Mouse (Mus musculus): ENCODE data around the gene Prkag3. TPM values are rescaled to one million over a fixed set of nuclear protein-coding genes. Genes with fewer than 3 reads are reported as not detected.

The Prkag3 gene
- polyA plus RNA-seq, 1 experiment from 2014 or later: not detected

DNA sequence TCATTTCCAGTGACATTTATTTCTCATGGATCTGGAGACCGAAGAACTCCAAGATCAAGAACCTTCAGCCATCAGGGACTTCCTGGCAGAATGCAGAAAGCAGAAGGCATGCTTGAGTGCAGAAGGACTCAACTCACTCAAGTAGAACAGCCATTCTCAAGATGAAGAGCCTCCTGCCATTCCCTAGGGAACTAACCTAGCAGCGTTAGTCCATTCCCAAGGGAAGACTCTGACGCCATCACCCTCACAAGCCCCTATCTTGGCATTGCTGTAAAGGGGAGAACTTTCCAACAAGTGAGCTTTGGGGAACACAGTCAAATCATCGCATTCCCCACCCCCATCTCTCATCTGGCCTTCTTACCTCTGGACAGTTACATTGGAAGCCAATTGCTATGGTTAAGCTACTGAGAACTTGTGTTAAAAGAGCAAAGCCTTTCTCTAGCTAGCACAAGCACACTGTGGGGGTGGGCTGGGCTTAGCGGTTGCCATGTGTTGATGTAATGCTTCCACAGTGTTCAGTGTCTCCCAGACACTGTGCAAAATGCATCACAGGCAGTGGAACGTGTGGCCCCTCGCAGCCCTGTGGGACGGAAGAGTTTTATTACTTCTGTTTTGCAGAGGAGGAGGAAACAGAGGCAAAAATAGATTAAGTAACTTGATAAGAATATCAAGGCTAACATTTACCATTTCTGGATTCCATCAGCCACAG is 4.4 kb upstream of the Prkag3 start:
- peaks cover 4% of the 10 kb centered on the region; the same call in 1 of the 2 replicates for H3K4me1 ChIP-seq (replicated peaks)
- no peak overlapping the region for H3K4me2 ChIP-seq
- peaks cover 12% of the 10 kb centered on the region for H3K27me3 ChIP-seq
- ATAC-seq (ENCODE audit: low read depth): no peak
- H3K9ac ChIP-seq: no peak overlapping the region
- no peak overlapping the region for H3K27ac ChIP-seq (replicated peaks)
- WGBS: 87% methylated on average over 8 of the region's 8 CpGs
- H3K9me3 ChIP-seq: no peaks in the 10 kb centered on the region
- H3K4me3 ChIP-seq: no peak overlapping the region
- no peaks in the 10 kb centered on the region for H3K36me3 ChIP-seq

DNA sequence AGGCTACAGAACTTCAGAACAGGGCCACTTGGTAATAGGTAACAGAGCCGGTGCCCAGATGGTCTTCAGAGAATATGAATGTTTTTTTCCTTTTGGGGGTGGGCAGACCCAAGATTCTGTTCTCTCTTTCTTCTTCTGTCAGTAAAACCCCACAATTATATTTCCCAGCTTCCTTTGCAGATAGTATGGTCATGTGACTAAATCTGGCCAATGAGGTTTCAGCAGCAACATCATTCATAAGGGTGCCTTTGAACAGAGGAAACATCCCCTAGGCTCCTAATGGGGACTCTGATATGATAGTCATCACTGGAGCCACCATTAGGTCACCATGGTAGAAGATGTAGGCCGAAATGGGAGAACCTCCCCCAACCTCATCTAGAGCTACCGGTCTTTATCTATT is 3.8 kb upstream of the Prkag3 start:
- no peak for ATAC-seq (ENCODE audit: low read depth)
- no peak overlapping the region for H3K4me3 ChIP-seq
- 97% methylated on average over 3 of the region's 3 CpGs for WGBS

DNA sequence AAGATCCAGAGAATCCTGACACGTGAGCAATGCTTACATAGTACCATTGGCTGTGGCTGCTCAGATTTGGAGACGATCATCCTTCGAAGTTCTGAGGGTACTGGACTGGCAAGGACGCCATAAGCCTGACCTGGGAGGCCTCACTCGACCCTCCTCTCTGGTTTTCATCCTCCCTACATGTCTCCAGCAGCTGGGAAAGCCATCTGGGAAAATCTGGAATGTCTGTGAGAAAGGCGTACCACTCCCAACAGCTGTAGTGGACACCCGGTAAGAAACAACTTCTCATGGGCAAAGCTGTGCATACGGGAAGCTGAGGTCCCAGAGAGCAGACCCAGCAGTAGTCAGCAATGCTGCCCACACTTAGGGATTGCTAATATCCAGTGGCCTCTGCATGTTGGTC is 3.1 kb upstream of the Prkag3 start:
- Histone ChIP-seq H3K36me3 (no peaks in the 10 kb centered on the region), H3K27me3 (peaks cover 21% of the 10 kb centered on the region), H3K9ac (no peak overlapping the region), H3K4me3 (no peak overlapping the region), H3K27ac (replicated peaks) (no peak overlapping the region), H3K4me2 (no peak overlapping the region), H3K4me1 (replicated peaks) (peaks cover 5% of the 10 kb centered on the region; the same call in 1 of the 2 replicates), H3K9me3 (no peaks in the 10 kb centered on the region)
- WGBS: 83% methylated on average over 8 of the region's 8 CpGs
- no peak for ATAC-seq (ENCODE audit: low read depth)

More for the DNA sequence above, 3.8 kb upstream of the Prkag3 start:
- H3K36me3 ChIP-seq: no peaks in the 10 kb centered on the region
- no peaks in the 10 kb centered on the region for H3K9me3 ChIP-seq
- H3K27ac ChIP-seq (replicated peaks): no peak overlapping the region
- H3K27me3 ChIP-seq: peaks cover 14% of the 10 kb centered on the region
- H3K4me2 ChIP-seq: no peak overlapping the region
- H3K4me1 ChIP-seq (replicated peaks): peaks cover 5% of the 10 kb centered on the region; the same call in 1 of the 2 replicates
- no peak overlapping the region for H3K9ac ChIP-seq

DNA sequence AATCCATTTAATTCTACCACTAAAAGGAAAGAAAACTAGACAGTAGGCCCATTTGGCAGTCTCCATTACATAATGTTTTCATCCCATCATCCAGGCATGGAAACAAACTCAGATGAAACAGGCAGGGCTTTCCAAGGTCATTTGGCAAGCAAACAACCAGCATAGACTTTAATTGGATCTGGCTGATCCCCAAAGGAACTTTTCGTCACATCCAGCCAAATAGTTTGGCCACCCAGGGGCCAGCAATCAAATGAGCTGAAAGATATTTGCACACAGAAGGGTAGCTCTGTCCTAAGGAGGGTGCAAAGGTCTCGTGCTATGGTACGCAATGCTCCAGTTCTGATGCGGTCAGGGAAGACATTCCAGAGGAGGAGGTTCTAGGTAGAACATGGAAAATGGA is 1.7 kb upstream of the Prkag3 start:
- no peak overlapping the region for H3K27ac ChIP-seq (replicated peaks)
- no peak for ATAC-seq (ENCODE audit: low read depth)
- H3K36me3 ChIP-seq: no peaks in the 10 kb centered on the region
- 84% methylated on average over 4 of the region's 4 CpGs for WGBS
- H3K9me3 ChIP-seq: no peaks in the 10 kb centered on the region
- H3K27me3 ChIP-seq: peaks cover 24% of the 10 kb centered on the region
- H3K4me1 ChIP-seq (replicated peaks): peaks cover 5% of the 10 kb centered on the region; the same call in 1 of the 2 replicates
- no peak overlapping the region for H3K4me3 ChIP-seq
- H3K4me2 ChIP-seq: no peak overlapping the region
- H3K9ac ChIP-seq: no peak overlapping the region

DNA sequence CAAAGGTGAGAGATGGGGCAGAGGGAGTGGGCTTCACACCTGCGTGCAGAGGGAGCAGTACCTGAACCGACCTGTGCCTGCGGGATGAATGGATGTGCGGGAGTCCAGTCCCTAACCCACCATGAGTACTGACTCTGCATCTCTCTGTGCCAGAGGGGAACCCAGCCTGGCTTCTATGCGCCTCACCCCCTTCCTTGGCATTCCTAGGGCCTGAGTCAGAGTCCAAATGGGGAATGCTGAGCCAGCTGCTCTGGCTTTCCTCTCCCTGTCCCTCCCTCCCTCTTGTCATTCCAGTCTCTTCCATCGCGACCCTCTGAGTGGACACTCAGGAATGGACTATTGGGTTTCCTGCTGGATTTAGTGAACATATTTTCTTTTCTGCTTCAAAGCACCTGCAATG is 280 bp upstream of the Prkag3 start:
- no peaks in the 10 kb centered on the region for H3K36me3 ChIP-seq

DNA sequence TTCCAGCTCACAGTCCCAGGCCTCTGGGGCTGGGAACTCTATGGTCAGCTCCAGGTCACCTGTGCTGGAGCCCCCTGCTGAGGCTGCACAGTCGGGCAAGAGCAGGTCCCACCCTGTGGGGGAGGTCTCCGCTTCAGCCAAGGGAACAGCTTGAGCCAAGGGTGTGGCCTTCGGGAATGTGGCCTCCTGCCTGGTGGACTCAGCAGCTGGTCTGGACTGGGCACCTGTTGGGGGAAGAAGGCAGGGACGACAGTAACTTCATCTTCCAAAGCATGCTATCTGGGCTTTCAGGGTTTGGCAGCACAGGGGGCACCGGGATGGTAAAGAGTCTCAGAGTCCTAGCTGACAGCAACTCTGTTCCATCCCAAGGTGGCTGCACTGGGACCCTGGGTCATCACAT is 1.7 kb downstream of the Prkag3 start:
- Histone ChIP-seq H3K4me3 (no peak overlapping the region), H3K27ac (replicated peaks) (no peak overlapping the region), H3K4me2 (no peak overlapping the region), H3K9ac (no peak overlapping the region), H3K4me1 (replicated peaks) (peaks cover 5% of the 10 kb centered on the region; the same call in 1 of the 2 replicates), H3K27me3 (peaks cover 24% of the 10 kb centered on the region), H3K9me3 (no peaks in the 10 kb centered on the region), H3K36me3 (no peaks in the 10 kb centered on the region)
- 78% methylated on average over 5 of the region's 5 CpGs for WGBS
- ATAC-seq (ENCODE audit: low read depth): no peak

More for the DNA sequence above, 280 bp upstream of the Prkag3 start:
- Histone ChIP-seq H3K4me1 (replicated peaks) (peaks cover 5% of the 10 kb centered on the region; the same call in 1 of the 2 replicates), H3K27ac (replicated peaks) (no peak overlapping the region), H3K4me3 (no peak overlapping the region), H3K9ac (no peak overlapping the region), H3K9me3 (no peaks in the 10 kb centered on the region), H3K27me3 (peaks cover 24% of the 10 kb centered on the region), H3K4me2 (no peak overlapping the region)
- WGBS: 76% methylated on average over 7 of the region's 7 CpGs
- ATAC-seq (ENCODE audit: low read depth): no peak

DNA sequence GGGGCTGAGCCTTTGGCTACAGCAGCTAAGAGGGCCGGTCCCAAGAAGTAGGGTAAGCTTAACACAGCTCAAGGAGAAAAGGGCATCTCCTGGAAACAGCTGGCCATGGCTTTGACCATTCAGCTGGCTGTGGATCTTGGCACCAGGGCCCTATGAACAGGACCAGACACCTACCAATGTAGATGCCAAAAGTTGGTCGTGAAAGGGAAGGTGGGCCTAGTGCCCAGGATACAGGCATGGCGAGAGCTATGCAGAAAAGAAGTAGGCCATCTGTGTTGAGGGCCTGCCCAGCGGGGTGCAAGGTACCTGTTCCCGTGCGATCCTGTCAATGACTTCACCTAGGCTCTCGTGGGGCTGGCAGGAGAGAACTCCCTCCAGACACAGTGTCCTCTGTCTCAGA is 8.2 kb downstream of the Prkag3 start:
- no peak overlapping the region for H3K27ac ChIP-seq (replicated peaks)
- no peak overlapping the region for H3K9ac ChIP-seq
- no peak overlapping the region for H3K4me3 ChIP-seq
- no peaks in the 10 kb centered on the region for H3K9me3 ChIP-seq
- H3K4me2 ChIP-seq: no peak overlapping the region
- H3K27me3 ChIP-seq: no peaks in the 10 kb centered on the region
- no peaks in the 10 kb centered on the region for H3K4me1 ChIP-seq (replicated peaks)
- 78% methylated on average over 7 of the region's 7 CpGs for WGBS
- no peak for ATAC-seq (ENCODE audit: low read depth)
- H3K36me3 ChIP-seq: no peaks in the 10 kb centered on the region

DNA sequence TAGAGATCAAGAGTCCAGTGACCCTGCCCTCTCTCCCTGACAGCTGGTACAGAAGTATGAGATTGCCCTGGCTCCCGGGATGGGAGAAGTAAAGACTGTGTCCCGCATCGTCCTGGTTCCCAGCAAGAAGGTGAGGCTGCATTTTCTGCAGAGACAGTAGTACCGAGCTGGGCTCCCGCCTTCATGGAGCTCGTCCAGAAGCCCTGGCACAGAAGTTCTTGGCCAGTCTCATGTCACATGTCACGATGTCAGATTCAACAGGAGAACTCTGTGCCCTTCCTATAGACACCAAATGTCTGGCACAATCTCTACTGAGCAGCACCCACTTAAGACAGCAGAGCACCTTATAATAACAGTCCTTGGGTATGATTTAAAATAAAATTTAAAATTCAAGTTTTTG is 11.5 kb downstream of the Prkag3 start:
- H3K27me3 ChIP-seq: no peaks in the 10 kb centered on the region

DNA sequence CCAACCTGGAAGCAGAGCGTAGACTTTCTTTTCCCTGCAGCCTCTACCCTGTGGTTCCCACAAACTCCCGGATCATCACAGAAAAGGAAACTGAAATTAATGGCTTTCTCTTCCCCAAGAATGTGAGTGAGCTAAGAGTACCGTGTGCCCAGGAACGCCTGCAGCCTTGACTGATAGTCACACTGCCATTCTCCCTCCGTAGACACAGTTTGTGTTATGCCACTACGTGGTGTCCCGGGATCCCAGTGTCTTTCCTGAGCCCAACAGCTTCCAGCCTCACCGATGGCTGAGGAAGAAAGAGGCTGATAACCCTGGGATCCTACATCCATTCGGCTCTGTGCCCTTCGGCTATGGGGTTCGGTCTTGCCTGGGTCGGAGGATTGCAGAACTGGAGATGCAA is 12.0 kb downstream of the Prkag3 start:
- ATAC-seq (ENCODE audit: low read depth): no peak
- H3K9me3 ChIP-seq: no peaks in the 10 kb centered on the region
- no peak overlapping the region for H3K9ac ChIP-seq
- WGBS: 90% methylated on average over 12 of the region's 12 CpGs
- H3K4me1 ChIP-seq (replicated peaks): no peaks in the 10 kb centered on the region
- H3K4me2 ChIP-seq: no peak overlapping the region
- no peaks in the 10 kb centered on the region for H3K36me3 ChIP-seq
- no peak overlapping the region for H3K27ac ChIP-seq (replicated peaks)
- H3K4me3 ChIP-seq: no peak overlapping the region
- no peaks in the 10 kb centered on the region for H3K27me3 ChIP-seq

More for the DNA sequence above, 11.5 kb downstream of the Prkag3 start:
- no peak overlapping the region for H3K4me2 ChIP-seq
- H3K4me3 ChIP-seq: no peak overlapping the region
- no peak for ATAC-seq (ENCODE audit: low read depth)
- 89% methylated on average over 7 of the region's 7 CpGs for WGBS
- no peak overlapping the region for H3K9ac ChIP-seq
- no peak overlapping the region for H3K27ac ChIP-seq (replicated peaks)
- no peaks in the 10 kb centered on the region for H3K36me3 ChIP-seq
- no peaks in the 10 kb centered on the region for H3K9me3 ChIP-seq
- no peaks in the 10 kb centered on the region for H3K4me1 ChIP-seq (replicated peaks)

DNA sequence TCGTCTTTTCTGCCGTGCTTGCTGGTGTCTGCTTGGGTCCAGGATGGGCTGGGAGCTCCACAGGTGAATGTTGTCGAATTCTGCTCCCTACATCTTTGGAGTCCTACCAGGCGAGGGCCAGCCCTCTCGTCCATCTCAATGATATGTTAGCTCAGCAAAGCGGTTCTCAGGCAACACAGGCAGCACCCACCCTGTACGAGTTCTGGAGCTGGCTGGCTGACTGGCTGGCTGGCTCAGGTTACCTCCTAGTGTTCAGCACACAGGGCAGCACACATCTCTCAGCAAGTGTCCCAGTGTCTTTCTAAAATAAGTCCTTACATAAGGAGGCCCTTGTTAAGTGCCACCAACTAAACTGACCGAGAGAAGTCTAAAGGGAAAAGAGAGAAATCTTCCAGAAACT is 20.6 kb downstream of the Prkag3 start:
- no peak overlapping the region for H3K9ac ChIP-seq
- no peak overlapping the region for H3K4me2 ChIP-seq
- no peaks in the 10 kb centered on the region for H3K9me3 ChIP-seq
- no peak overlapping the region for H3K4me3 ChIP-seq
- WGBS: 80% methylated on average over 8 of the region's 8 CpGs
- no peaks in the 10 kb centered on the region for H3K27me3 ChIP-seq
- H3K27ac ChIP-seq (replicated peaks): no peak overlapping the region
- H3K36me3 ChIP-seq: no peaks in the 10 kb centered on the region
- no peak for ATAC-seq (ENCODE audit: low read depth)
- H3K4me1 ChIP-seq (replicated peaks): no peaks in the 10 kb centered on the region

DNA sequence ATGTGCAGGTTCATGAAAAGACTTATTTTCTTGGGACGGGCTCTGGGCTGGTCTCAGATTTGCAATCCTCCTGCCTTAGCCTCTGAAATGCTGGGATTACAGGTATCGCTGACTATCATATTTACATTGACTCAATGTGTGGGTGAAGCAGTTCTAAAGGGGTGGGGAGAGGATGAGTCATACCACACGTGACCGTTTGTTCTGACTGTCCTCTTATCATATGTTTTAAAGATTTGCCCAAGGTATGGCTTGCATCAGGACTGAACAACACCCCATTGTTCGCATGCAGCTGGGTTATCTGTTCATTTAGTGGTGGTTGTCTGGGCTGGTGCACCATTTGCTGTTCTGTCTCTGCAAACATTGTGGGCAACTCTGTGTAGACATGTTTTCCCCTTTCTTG is 22.3 kb downstream of the Prkag3 start:
- Histone ChIP-seq H3K4me3 (no peak overlapping the region), H3K9me3 (no peaks in the 10 kb centered on the region), H3K4me1 (replicated peaks) (no peaks in the 10 kb centered on the region), H3K27ac (replicated peaks) (no peak overlapping the region), H3K4me2 (no peak overlapping the region), H3K27me3 (no peaks in the 10 kb centered on the region), H3K9ac (no peak overlapping the region), H3K36me3 (no peaks in the 10 kb centered on the region)
- WGBS: 84% methylated on average over 5 of the region's 5 CpGs
- no peak for ATAC-seq (ENCODE audit: low read depth)

DNA sequence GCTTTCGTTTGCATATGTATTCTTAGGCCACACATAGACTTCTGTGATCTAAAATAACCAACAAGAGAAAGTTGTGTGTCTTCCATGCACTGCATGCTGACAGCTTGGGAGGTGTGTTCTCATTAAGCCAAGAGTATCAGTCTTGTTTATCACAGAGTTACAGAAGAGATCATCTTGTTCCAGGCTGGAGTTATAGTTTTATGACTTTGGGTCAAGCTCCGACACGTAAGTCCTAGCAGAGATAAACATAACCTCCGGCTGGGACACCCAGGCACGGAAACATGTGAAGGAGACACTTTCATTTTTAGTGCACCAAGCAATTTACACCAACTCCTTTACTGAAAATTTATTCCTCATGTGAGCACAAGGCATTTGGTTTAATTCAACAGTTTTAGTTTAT is 22.9 kb downstream of the Prkag3 start:
- H3K4me1 ChIP-seq (replicated peaks): no peaks in the 10 kb centered on the region
- H3K9ac ChIP-seq: no peak overlapping the region
- H3K4me2 ChIP-seq: no peak overlapping the region
- no peaks in the 10 kb centered on the region for H3K27me3 ChIP-seq
- no peaks in the 10 kb centered on the region for H3K36me3 ChIP-seq
- no peak overlapping the region for H3K27ac ChIP-seq (replicated peaks)
- no peak overlapping the region for H3K4me3 ChIP-seq
- ATAC-seq (ENCODE audit: low read depth): no peak
- WGBS: 78% methylated on average over 5 of the region's 5 CpGs
- H3K9me3 ChIP-seq: no peaks in the 10 kb centered on the region

DNA sequence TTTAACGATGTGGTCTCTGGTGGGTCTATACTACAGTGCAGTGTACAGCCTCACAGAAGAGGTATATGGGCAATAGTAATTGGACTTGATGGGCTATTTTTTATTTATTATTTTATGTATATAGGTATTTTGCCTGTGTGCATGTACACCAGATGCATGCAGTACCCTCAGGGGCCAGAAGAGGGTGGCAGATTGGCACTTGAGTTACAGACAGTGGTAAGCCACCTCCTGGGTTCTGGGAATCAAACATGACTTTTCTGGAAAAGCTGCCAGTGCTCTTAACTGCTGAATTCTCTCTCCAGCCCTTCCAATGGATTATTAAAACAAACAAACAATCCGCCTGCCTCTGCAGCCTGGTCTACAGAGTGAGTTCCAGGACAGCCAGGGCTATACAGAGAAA is 25.3 kb downstream of the Prkag3 start:
- no peak overlapping the region for H3K4me2 ChIP-seq
- no peaks in the 10 kb centered on the region for H3K9me3 ChIP-seq
- no peaks in the 10 kb centered on the region for H3K27me3 ChIP-seq
- no peak for ATAC-seq (ENCODE audit: low read depth)
- H3K27ac ChIP-seq (replicated peaks): no peak overlapping the region
- no peak overlapping the region for H3K9ac ChIP-seq
- H3K4me1 ChIP-seq (replicated peaks): no peaks in the 10 kb centered on the region
- no peaks in the 10 kb centered on the region for H3K36me3 ChIP-seq
- H3K4me3 ChIP-seq: no peak overlapping the region
- WGBS: 66% methylated on average over 2 of the region's 2 CpGs
